Mouse (Mus musculus): ENCODE results near the gene 4933416C03Rik. TPM values are rescaled to one million over a fixed set of nuclear protein-coding genes. Genes with fewer than 3 reads are reported as not detected.

4933416C03Rik gene
- total RNA-seq, 2 experiments from 2014 or later = not detected

DNA sequence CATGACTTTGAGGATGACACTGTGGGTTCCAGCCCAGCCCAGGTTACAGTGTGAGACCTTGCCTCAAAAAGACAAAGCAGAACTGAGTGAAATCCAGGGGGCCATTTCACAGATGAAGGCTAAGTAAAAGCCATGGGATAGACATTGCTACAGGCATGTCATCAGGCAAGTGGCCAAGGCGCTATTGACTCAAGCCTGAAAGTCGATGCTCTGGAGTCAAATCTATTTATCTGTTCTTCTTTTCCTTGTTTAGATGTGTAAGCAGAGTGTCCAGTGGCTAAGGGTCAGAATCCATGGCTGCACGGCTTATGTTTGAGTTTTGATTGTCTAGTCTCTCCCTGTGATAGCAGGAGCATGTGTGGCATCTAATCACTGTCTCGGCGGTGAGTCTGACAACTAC, 35.1 kb downstream of the 4933416C03Rik start:
- DNase-seq = no peak

DNA sequence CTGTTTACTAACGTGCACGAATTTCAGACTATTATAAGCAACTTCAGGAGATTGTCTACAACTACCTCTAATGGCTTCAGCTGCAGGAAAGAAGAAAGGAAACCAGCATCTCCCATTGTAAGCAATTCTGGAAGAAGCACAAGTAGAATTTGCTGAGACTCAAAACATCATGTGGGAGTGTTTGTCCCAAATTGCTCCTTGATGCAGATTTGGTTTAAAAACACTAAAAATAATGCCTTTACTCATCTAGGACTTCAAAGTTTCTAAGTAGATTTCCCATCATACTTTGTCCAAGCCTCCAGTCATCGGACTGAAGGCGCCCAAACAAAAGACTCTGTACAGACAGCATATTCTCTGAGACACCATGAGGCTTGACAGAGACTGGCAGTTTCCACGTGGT, 37.8 kb downstream of the 4933416C03Rik start:
- DNase-seq = no peak

Other genes starting within 250 kb of the 4933416C03Rik start
- 1 to 10 TPM; 2.9 to 3.6 TPM for gene Ptprr, start 95.7 kb downstream of the 4933416C03Rik start, total RNA-seq (2021)
- 10 to 100 TPM; 37.8 to 56.6 TPM for gene Ptprb, start 161.6 kb upstream of the 4933416C03Rik start, total RNA-seq (2021)